Mouse (Mus musculus): ENCODE data around the gene Prr12.

GRCm38 (mm10) chr7:45098541-45099240 lies 46.0 kb upstream of the Prr12 start:
- TF ChIP-seq CTCF (IDR thresholded peaks at IDR 0.05) = peak; percentile 54
- TF ChIP-seq EP300 (IDR thresholded peaks at IDR 0.05) = no peak
